Mouse (Mus musculus): ENCODE measurements at regions not wholly inside any gene's neighbourhood (a gene's known extent, or its start where the extent isn't known, plus 50 kb on each side); places are given as distances from the start of the nearest gene placed in this dataset.
A peak's percentile ranks its signal among the peaks of the same experiment; 100 is the strongest.

DNA sequence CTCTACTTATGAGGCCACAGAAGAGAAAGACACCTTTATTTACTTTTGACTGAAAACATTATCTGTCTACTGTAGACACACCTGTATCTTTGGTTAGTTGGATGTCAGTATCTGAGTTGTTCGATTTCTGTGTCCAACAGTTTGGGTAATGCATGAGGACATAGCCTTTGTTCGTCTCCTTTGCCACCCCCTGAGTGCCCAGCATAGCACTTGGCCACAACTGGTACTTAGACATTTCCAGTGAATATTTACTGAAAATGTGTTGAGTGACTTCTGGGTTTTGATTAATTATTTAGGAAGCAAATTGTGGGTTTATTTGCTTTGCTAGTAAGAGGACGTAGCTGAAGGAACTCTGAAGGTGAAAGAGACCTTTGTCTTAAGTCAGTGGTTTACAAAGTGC is 108.4 kb upstream of the Jun start:
- Histone ChIP-seq H3K27me3 (ENCODE audit: control insufficient read depth, insufficient read depth, low read length, poor library complexity, severe bottlenecking) (no peaks in the 10 kb centered on the region), H3K36me3 (ENCODE audit: control insufficient read depth, insufficient read depth, low read length, poor library complexity, severe bottlenecking) (no peaks in the 10 kb centered on the region)
- no peak for DNase-seq (ENCODE audit: low read depth, low spot score)

DNA sequence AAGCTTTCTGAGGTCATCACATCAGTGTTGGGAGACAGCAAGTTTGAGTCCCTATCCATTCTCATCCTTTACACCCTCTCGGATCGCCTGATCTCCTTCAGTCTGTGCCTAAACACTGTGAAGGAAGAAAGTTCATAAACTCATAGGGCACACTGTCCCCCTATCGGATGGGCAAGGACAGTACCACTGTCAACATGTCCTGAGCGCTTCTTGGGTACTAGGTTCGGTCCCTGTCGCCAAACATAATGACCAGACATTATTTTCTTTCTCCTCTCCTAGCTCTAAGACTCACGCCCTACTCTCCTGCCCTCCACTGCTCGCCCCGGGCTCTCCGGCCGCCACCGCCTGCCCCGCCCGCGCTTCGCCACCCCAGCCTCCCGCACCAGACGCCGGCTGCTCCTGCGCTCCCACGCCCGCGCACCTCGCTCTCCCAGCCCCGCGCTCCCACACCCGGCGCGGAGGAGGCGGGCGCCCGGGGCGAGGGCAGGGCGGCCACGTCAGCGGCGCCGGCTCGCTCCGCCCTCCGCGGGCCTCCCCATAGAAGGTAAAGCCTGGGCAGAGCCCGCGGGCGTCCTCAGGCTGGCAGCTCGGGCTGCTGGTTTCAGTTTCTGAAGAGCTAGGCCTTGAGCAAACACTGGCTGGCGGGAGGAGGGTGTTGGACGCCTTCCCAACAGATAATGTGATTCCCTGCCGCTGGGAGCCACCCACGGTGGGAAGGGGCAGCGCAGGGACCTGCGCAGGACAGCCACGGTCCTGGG is 109.1 kb upstream of the Jun start:
- peak; percentile 89 for DNase-seq (ENCODE audit: low read depth, low spot score)
- H3K36me3 ChIP-seq (ENCODE audit: control insufficient read depth, insufficient read depth, low read length, poor library complexity, severe bottlenecking): no peaks in the 10 kb centered on the region
- no peaks in the 10 kb centered on the region for H3K27me3 ChIP-seq (ENCODE audit: control insufficient read depth, insufficient read depth, low read length, poor library complexity, severe bottlenecking)

DNA sequence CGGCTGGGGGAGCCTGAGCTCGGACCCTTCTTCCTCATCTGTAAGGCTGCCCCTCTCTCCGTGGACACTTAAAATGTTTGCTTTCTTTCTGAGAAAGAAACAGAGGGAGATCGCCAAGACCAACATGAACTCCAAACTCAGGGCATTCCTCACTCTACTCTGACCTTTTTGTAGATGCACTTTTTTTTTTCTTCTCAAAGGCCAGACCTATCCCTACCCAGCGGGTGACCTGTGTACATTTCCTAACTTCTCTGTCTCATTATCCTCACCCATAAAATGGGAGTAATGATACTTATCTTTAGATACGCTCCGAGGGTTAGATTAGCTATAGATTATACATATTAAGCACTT is 109.6 kb upstream of the Jun start:
- no peak for DNase-seq (ENCODE audit: low read depth, low spot score)
- H3K27me3 ChIP-seq (ENCODE audit: control insufficient read depth, insufficient read depth, low read length, poor library complexity, severe bottlenecking): no peaks in the 10 kb centered on the region
- H3K36me3 ChIP-seq (ENCODE audit: control insufficient read depth, insufficient read depth, low read length, poor library complexity, severe bottlenecking): no peaks in the 10 kb centered on the region

DNA sequence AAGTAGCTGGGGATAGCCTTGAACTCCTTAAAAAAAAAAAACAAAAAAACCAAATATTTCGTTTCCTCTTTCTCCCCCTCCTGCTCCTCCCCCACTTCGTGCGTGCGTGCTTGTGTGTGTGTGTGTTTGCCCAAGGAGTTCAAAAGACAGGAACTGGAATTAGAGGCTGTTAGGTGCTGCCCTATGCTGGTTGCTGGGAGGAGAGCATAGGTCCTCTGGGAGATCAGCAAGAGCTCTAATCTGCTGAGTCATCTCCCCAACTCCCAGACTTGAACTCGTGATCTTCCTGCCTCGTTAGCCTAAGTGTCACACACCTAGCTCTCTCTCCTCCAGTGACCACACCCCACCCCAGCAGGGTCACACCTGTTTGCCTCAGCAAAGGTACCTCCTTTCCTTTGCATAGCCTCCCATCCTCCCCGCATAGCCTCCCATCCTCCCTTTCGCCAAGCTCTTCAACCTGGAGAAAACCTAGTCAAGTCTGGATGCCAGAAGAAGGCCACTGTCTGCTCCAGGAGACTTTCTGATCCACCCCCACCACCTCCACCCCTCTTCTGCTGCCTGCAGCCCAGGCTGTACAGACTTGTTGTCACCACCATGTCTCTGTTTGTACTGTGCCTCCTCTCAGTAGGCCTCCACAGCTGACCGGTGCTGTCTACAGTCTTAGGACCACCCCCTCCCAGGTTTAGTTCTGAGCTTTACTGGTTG is 110.5 kb upstream of the Jun start:
- no peaks in the 10 kb centered on the region for H3K27me3 ChIP-seq (ENCODE audit: control insufficient read depth, insufficient read depth, low read length, poor library complexity, severe bottlenecking)
- DNase-seq (ENCODE audit: low read depth, low spot score): peak; percentile 75
- H3K36me3 ChIP-seq (ENCODE audit: control insufficient read depth, insufficient read depth, low read length, poor library complexity, severe bottlenecking): no peaks in the 10 kb centered on the region

DNA sequence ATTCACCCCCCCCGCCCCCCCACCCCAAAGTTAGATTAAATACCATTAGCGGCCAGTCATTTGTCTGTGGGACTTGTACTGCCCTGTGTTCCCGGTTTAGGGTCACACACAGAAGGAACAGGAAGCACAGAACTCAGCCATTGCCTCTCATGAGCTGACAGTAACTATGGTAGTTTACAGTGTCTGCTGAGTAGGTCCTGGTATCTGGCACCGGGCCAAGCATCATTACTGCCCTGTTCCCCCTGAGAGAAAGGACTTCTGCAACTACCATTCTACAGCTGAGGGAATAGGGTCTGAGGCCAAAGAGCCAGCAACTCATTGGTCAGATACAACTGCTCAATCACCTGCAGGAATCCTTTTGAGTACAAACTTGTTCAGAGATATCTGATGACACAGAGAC is 111.4 kb upstream of the Jun start:
- Histone ChIP-seq H3K27me3 (ENCODE audit: control insufficient read depth, insufficient read depth, low read length, poor library complexity, severe bottlenecking) (no peaks in the 10 kb centered on the region), H3K36me3 (ENCODE audit: control insufficient read depth, insufficient read depth, low read length, poor library complexity, severe bottlenecking) (no peaks in the 10 kb centered on the region)
- DNase-seq (ENCODE audit: low read depth, low spot score): peak; percentile 32

DNA sequence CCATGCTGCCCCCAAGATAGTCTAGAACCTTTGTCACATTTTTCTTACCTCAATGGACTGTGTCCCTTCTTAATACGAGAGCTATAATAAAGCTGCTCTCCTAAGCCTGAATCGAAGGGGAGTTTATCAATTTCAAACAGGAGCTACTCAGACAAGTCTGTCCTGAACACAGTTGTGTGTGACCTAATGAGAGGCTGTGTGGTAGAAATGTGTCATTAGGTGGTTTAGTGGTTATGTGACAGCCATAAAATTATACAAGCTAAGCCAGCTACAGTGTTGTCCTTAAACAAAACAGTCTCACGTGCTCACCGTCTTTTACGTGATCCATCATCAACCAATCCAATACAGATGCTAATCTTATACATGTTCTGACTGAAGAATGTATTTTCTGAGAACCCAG is 114.5 kb upstream of the Jun start:
- no peak for DNase-seq (ENCODE audit: low read depth, low spot score)
- H3K27me3 ChIP-seq (ENCODE audit: control insufficient read depth, insufficient read depth, low read length, poor library complexity, severe bottlenecking): no peaks in the 10 kb centered on the region
- no peaks in the 10 kb centered on the region for H3K36me3 ChIP-seq (ENCODE audit: control insufficient read depth, insufficient read depth, low read length, poor library complexity, severe bottlenecking)

DNA sequence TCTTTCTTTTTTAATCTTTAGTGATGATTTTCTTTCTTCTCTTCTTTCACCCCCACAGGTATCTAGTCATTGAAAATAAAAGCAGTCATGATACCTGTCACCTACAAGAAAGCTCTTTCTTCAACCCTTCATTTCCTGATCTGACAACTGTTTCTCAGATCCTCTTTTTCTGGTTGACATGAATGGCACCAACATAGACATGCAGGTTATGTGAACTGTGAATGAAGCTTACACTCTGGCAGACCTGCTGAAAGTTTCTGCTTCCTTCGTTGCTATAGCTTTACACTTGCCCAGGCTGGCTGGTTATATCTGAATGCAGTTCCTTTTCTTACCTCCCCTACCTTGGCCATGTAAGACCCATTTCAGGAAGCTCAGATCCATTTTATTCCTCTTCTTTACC is 115.2 kb upstream of the Jun start:
- Histone ChIP-seq H3K27me3 (ENCODE audit: control insufficient read depth, insufficient read depth, low read length, poor library complexity, severe bottlenecking) (no peaks in the 10 kb centered on the region), H3K36me3 (ENCODE audit: control insufficient read depth, insufficient read depth, low read length, poor library complexity, severe bottlenecking) (no peaks in the 10 kb centered on the region)
- DNase-seq (ENCODE audit: low read depth, low spot score): peak; percentile 76

DNA sequence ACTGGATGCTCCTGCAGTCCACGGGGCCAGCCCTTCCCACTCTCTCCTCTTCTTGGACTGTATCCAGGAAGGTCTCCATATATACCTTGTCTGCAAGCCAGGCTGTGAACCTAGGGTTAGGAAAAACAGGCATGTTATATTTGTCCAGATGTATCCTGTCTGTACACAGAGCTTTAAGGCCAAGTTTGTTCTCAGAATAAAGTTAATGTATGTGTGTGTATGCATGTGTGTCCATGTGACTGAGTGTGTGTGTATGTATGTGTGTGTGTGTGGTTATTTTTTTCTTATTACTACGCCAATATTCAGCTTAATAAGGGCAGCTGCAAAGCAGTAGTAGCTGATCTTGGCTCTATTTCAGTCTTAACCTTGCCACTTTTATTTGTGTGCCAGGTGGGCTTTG is 117.7 kb upstream of the Jun start:
- Histone ChIP-seq H3K27me3 (ENCODE audit: control insufficient read depth, insufficient read depth, low read length, poor library complexity, severe bottlenecking) (no peaks in the 10 kb centered on the region), H3K36me3 (ENCODE audit: control insufficient read depth, insufficient read depth, low read length, poor library complexity, severe bottlenecking) (no peaks in the 10 kb centered on the region)
- no peak for DNase-seq (ENCODE audit: low read depth, low spot score)

DNA sequence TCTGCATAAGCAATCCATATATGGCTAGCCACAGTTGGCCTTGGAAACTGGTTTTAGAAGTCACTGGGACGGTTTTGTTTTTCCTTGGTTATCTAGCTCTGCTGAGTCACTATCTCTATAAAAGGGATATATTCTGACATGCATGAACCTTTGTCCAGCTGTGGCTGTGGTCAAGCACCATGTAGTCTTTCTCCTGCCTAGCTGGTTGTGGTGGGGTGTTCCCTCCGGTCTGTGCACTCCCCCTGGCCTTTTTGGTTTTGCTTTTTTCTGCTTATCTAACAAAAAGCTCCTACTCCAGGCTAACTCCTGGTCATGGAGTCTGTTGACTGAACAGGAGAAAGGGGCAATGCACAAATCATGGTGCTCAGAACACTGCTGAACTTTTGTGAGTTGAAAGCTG is 125.7 kb upstream of the Jun start:
- Histone ChIP-seq H3K27me3 (ENCODE audit: control insufficient read depth, insufficient read depth, low read length, poor library complexity, severe bottlenecking) (no peaks in the 10 kb centered on the region), H3K36me3 (ENCODE audit: control insufficient read depth, insufficient read depth, low read length, poor library complexity, severe bottlenecking) (no peaks in the 10 kb centered on the region)
- DNase-seq (ENCODE audit: low read depth, low spot score): no peak

DNA sequence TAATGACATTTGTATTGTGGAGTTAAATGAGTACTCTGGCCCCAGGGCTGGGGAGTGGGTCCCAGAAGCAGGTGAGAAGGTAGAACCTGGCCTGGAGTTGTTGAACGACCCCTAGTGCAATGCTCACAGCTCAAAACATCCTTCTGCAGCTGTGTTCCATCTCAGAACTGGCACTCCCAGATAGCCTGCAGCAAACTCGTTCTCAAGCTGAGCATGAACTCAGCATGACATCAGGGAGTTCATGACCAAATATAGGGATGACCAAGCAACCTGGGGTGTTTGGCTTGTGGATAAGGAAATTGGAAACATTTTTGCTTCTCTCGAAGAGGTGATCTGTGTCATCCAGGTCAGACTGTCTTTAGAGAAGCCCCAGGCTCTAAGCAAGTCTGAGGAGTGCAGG is 126.4 kb upstream of the Jun start:
- no peak for DNase-seq (ENCODE audit: low read depth, low spot score)
- Histone ChIP-seq H3K27me3 (ENCODE audit: control insufficient read depth, insufficient read depth, low read length, poor library complexity, severe bottlenecking) (no peaks in the 10 kb centered on the region), H3K36me3 (ENCODE audit: control insufficient read depth, insufficient read depth, low read length, poor library complexity, severe bottlenecking) (no peaks in the 10 kb centered on the region)

DNA sequence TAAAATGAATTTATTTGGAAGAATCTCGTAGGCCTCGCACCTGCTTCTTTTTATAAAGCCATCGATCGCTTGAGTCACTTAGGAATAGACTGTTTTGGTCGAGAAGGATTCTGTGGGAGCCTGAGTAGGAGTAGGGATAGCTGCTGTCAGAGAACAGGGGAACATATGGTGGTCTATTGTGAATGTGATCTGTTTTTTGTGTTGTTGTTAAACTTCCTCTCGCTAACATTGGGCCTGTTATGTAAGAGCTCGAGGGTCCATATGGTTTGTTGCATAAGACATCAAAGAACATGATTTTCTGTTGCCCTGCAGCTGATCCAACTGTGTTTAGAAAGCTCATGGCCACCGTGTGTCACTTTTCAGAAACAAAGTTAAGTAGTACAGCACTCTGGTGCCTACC is 126.9 kb upstream of the Jun start:
- no peak for DNase-seq (ENCODE audit: low read depth, low spot score)
- H3K36me3 ChIP-seq (ENCODE audit: control insufficient read depth, insufficient read depth, low read length, poor library complexity, severe bottlenecking): no peaks in the 10 kb centered on the region
- H3K27me3 ChIP-seq (ENCODE audit: control insufficient read depth, insufficient read depth, low read length, poor library complexity, severe bottlenecking): no peaks in the 10 kb centered on the region

DNA sequence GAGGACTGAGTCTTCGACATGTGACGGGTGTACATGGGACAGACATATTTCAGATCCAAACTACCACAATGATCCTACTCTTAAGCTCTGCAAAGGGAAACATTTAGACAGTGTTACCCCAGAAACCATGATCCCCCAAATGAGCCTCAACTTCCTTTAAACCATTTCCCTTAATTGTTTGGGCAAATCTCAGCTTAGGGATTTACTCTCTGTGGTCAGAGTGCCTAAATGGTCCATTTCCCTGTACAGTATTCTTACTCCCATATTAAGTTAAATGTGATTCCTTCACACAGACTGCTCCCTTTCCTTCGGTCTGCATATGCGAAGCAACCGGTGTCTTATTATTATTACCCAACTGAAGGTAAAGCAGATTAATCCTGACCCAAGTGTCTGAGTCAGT is 128.4 kb upstream of the Jun start:
- Histone ChIP-seq H3K27me3 (ENCODE audit: control insufficient read depth, insufficient read depth, low read length, poor library complexity, severe bottlenecking) (no peaks in the 10 kb centered on the region), H3K36me3 (ENCODE audit: control insufficient read depth, insufficient read depth, low read length, poor library complexity, severe bottlenecking) (no peaks in the 10 kb centered on the region)
- no peak for DNase-seq (ENCODE audit: low read depth, low spot score)

DNA sequence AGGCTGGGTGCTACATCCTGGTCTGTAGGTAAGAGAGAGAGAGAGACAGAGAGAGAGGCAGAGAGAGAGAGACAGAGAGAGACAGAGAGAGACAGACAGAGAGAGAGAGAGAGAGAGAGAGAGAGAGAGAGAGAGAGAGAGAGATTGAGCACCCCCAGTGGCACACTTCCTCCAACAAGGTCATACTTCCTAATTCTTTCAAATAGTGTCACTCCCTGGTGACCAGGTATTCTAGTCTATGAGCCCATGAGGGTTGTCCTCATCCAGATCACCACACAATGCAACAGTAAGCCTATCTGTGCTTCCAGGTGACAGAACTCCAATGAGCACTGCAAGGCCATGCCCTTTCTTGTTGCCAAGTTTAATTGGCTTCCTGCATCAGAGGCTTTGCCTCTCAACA is 129.0 kb upstream of the Jun start:
- no peaks in the 10 kb centered on the region for H3K27me3 ChIP-seq (ENCODE audit: control insufficient read depth, insufficient read depth, low read length, poor library complexity, severe bottlenecking)
- DNase-seq (ENCODE audit: low read depth, low spot score): peak; percentile 49
- no peaks in the 10 kb centered on the region for H3K36me3 ChIP-seq (ENCODE audit: control insufficient read depth, insufficient read depth, low read length, poor library complexity, severe bottlenecking)

DNA sequence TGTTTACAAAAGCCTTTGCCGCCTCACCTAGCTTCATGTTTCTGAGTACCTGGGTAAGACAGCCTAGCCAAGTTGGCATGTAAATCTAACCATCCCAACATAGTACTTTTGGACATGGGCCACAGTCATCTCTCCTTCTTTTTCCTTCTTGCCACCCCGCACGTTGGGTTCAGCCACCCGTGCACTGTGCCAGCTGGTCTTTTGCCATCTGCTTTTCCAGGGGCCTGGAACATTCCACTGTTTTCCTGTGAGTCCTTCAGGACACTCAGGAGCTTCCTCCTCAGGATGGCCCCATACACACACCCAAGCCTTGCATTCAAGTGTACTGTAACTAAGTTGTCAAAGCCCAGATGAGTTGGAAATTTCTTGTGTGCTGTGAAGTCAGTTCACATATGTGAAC is 132.2 kb upstream of the Jun start:
- H3K27me3 ChIP-seq (ENCODE audit: control insufficient read depth, insufficient read depth, low read length, poor library complexity, severe bottlenecking): no peaks in the 10 kb centered on the region
- no peak for DNase-seq (ENCODE audit: low read depth, low spot score)
- no peaks in the 10 kb centered on the region for H3K36me3 ChIP-seq (ENCODE audit: control insufficient read depth, insufficient read depth, low read length, poor library complexity, severe bottlenecking)

DNA sequence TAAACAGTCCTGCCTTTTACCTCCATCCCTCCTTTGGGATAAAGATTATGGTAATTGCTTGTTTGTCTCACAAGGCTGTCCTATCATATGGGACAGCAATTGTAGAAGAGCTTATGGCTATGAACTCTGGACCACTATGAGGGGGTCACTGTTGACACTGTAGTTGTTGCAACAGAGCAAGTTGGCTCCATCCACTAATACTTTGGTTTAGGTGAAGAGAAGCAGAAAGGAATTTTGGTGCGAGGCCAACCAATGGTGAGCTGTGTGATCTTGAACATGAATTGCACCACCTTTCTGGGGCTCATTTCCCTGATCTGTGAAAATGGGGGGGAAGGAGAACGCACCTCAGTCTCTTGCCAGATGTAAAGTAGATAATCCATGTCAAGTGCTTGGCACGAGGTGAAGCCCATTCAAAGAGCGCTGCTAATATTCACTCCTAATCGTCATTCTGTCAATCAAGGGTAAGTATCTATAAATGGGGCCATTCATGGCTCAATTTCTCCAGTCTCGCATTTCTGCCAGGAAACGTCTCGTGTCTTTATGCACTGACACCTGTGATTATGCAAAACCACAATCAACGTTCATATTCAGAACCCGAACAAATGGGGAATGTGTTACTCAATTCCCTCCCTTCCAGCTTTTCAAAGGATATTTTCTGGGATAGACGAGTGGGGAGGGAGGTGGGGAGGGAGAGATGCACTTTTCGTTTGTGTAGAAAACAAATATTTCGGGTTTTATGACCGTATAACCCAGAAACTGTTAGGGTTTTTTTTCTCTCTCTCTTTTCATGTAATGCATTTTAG is 133.3 kb upstream of the Jun start:
- DNase-seq (ENCODE audit: low read depth, low spot score): no peak
- H3K27me3 ChIP-seq (ENCODE audit: control insufficient read depth, insufficient read depth, low read length, poor library complexity, severe bottlenecking): no peaks in the 10 kb centered on the region
- no peaks in the 10 kb centered on the region for H3K36me3 ChIP-seq (ENCODE audit: control insufficient read depth, insufficient read depth, low read length, poor library complexity, severe bottlenecking)
